Mouse (Mus musculus) cerebellum, adult 11 months (tissue): ENCODE data around the gene Habp2.

Experiments used
- DNase-seq: peaks from one replicate; pipeline ENCODE4 v3.0.0; 2022

The Habp2 gene

DNA sequence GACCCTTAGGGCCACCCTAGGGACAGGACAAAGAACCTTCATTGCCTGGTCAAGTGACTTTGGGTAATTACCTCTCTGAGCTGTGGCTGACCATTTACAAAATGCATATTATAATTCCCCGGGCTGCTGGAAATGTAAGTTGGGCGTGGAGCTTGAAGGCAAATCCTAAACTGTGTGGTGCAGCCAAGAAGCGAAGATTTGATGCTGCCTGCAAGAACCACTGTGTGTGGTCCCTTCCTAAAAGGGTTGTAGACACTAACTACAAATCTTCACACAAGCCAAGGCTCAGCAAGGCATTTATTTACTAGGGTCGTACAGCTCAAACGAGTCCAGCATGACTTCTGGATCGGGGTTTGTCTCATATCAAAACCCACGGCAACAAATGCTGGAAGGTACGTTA lies 77.6 kb downstream of the Habp2 start:
- no peak for DNase-seq

DNA sequence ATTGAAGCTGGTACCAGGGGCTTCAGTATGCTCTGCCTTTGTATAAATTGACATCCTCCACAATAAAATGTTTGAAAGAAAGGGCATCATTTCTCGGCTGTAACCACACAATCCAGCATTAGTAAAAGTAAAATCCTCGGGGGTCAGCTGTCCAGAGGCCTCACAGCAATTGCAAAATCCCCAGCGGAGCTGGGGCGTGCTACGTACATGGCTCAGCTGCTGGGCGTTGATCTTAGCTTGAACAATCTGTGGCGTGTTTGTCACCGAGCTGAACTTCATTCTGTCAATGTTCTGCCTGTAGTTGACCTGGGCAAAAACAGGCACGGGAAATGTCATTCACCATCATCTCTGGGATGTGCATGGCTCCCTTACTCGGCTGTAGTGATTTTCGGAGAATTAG lies 79.2 kb downstream of the Habp2 start:
- no peak for DNase-seq

DNA sequence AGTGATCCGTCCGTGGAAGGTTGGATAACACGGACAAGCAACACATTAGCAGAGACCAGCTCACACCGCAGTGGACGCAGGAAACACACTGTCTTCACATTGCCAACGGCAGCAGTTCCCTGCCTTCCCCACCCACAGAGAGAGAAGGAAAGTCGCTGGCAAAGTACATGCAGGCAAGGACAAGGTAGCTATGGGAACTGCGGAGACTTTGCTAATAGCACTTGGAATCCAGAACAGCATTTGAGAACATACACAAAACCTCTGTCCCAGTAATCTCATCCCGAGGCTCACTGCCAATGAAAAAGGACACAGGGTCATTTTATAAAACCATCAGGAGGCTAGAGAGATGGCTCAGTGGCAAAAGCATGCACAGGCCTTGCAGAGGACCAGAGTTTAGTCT lies 79.7 kb downstream of the Habp2 start:
- no peak for DNase-seq

DNA sequence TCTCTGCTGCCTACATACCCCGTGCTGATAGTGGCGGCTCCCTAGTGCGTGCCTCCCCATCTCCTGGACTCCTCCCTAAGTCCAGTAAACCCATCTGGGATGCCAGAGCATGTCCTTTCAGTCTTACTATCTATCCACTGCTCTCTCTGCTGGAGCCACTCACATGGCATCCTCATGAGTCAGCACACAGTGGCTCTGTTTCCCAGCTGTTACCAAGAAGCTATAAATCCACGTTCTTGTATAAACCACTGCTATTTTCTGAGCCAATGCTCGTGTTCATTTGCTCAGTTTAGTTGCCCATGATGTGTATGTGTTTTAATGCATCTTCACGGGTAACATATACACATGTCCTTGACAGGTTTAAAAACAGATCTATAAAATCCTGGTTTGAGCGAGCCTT lies 80.8 kb downstream of the Habp2 start:
- no peak for DNase-seq

DNA sequence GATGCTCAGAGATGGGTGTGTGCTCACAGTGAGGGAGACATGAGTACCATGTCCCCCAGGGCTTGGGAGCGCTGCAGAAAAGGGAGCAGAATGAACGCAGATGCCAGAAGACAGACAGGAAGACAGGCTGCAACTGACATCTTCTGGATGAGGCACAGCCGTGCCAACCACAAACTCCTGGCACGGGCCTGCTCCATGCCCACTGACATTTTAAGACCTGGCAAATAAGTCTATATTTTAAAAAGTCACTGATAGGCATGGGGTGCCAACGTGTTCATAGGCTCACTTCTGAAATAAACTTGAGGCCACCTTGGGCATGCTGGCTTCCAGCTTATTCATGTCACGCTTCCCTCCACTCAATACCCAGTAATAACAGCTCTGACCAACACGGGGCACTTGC lies 82.0 kb downstream of the Habp2 start:
- DNase-seq, result no peak
